Mouse (Mus musculus): ENCODE measurements around the gene Slc44a1.

Slc44a1 gene

DNA sequence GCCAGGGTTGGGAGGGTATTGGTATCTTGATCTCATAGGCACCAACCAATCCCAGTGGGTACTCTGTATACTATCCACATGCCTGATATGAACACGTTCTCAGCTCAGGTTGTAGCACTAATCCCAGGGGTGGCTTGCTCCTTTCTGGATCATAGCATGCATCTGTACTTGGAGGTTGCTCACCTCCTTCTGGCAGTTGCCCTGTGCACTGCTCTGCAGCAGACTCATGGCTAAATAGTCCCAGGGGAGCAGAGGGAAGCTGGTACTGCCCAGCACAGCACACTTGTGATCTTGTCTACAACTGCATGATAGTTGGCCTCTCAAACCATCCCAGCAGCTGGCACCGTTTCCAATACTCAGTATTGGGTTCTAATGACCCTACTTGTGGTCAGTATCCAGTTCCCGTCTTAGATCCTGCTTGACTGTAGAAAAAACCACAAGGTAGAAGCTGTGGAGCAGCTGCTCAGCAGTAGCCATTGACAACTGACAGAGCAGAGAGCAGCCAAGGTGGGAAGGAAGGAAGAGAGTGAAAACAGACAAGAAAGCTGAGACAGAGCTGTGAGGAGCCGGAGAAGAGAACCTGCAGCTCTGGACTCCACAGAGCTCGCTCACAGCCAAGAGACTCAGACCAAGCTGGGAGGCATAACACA lies 174.5 kb downstream of the Slc44a1 start:
- no peak for DNase-seq (ENCODE audit: low read depth, low spot score)

DNA sequence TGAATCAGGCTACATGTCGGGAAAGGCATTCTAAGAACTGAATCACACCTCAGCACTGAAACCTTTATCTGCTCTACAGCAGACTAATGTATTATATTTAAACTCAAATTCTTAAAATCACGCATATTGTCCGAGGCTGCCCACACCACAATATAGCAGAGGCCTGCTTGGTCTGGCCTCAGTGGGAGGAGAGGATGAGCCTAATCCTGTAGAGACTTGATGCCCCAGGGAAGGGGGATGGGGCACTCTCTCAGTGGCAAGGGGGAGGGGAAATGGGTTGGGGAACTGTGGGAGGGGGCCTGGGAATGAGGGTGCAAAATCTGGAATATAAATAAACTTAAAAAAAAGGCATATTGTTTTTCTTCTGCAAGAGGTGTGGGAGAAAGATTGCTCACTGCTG lies 177.8 kb downstream of the Slc44a1 start:
- DNase-seq (ENCODE audit: low read depth, low spot score): no peak

DNA sequence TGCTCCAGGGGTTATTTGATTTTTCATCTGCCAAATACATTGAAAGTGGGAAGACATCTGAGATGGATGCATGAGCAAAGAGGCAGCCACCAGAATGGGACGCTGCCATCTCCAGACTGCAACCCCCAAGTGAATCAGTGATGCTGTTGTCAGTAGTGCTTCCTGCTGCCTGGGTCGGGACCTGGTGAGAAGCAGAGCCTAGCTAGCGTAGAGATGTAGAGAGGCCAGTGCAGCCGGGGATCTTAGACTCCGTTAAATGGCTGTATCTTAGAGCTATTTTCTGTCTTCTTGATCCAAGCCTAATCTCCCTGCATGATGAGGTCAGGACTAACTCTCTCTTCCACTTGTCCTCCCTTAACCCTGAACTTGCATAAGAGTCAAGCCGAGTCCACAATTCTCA lies 179.9 kb downstream of the Slc44a1 start:
- DNase-seq (ENCODE audit: low read depth, low spot score): no peak

DNA sequence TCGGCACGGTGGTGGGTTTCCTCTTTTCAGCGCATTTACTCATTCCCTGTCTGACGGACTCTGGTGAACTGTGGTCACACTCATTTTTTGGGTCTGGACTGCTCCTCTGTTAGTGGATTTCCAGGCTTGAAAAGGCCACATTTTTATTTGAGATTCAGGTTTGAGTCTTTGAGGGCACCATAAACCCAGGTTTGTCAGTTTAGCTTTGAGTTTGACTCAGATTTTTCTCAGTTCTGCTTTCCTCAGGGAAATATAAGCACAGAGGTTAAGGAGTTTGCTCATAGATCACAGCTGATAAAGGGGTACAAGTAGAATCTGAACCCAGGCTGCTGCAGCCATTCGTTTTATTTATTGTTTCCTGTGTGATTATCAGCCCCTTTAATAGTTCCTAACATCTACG lies 180.9 kb downstream of the Slc44a1 start:
- DNase-seq (ENCODE audit: low read depth, low spot score): no peak

DNA sequence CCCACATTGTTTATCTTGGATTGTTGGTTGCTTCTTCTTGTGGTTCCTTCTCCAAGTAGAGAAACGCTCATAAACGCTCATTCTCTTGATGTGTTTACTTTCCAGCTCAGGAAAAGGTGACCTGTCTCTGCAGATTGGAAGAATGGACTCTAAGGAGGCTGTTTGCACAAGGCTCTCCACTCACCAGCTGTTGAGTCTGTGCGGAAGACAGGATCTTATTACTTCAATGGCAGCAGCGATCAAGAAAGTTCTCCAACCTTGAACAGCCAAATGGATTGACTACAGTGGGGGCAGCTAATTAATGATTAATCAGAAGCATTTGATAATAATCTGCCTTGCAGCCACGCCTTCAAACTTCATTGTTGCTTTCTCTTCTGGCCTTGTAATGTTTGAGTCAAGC lies 181.3 kb downstream of the Slc44a1 start:
- DNase-seq (ENCODE audit: low read depth, low spot score): no peak

DNA sequence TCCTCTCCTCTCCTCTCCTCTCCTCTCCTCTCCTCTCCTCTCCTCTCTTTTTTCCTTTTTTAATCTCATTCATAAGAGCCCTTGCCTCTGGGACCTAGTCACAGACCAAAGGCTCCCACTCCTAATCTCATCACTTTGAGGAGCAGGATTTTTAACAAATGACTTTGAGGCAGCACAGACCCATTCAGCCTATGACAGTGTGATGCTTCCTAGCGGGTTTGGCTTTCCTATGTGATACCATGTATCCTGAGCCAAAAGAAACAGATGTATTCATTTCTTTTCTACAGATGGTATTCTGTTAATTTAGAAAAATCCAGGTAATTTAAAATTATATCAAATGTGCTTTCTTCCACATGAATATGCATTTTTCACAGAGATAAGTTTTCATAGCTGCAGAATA lies 183.5 kb downstream of the Slc44a1 start:
- DNase-seq (ENCODE audit: low read depth, low spot score): no peak

DNA sequence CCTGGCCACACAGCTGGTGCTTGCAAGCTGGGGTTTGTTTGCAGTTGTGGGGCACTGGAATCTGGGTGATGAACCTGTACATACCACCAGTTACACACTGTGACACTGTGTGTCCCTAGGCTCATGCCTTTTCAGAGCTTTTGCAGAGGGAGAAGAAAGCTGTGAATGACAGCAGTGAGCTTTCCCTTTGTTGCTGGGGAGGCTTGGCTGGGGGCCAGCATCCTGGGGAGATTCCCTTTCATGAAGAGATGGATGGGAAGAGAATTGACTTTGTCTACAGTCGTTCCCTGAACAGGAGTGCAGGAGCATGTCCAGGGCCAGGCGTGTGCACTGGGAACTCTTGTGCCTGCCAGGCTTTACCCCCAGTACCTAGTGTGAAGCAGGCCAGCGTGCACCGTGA lies 184.6 kb downstream of the Slc44a1 start:
- DNase-seq (ENCODE audit: low read depth, low spot score): no peak

DNA sequence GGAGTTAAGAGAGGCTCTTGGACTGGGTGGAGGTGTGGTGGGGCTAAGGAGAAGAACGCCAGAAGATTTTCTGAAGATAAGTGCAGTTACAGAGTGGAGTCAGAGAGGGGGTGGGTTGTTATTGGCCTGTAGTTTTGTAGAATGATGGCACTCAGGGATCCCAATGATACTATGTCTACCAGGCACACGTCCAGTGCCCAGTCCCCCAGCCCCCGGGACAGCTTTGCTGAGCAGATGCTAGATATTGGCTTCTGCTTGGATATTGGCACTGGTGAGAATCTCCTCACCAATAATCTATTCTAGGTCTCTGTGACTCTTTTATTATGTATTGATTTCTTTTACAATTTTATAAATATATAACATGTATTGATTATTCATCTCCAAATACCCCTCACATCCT lies 185.1 kb downstream of the Slc44a1 start:
- no peak for DNase-seq (ENCODE audit: low read depth, low spot score)

DNA sequence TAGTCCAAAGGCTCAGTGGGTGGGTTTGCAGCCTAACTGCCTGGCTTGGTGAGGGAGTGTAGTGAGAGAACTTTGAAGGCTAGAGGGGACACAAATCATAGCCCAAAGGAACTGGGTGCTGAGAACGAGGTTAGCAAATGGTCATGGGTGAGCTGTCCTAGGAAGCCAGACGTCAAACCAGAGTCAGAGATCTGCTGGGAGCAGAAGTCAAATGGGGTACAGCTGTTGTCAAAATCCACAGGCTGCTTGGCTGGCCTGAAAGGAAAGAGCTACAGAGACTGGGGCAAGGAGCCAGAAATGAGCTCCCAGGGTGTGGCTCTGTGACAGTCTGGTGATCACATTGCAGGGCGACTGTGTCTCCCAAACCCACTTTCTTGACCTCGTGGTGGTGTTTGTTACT lies 188.7 kb downstream of the Slc44a1 start:
- DNase-seq (ENCODE audit: low read depth, low spot score): no peak

DNA sequence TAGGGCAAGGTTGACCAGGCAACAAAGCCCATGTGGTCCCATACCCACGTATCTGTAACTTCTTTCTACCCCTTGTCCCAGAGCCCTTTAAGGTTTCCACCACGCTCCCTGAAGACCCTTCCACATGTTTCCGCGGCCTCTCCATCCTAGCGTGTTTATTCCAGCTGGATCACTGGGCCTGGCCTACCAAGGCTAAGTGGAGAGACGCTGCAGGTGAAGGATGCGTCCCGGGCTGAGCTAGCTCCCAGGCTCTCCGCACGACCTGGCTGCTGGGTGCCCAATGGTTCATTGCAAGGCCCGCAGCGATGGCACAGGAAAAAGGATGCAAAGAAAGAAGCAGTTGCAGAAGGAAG lies 190.7 kb downstream of the Slc44a1 start:
- no peak for DNase-seq (ENCODE audit: low read depth, low spot score)

DNA sequence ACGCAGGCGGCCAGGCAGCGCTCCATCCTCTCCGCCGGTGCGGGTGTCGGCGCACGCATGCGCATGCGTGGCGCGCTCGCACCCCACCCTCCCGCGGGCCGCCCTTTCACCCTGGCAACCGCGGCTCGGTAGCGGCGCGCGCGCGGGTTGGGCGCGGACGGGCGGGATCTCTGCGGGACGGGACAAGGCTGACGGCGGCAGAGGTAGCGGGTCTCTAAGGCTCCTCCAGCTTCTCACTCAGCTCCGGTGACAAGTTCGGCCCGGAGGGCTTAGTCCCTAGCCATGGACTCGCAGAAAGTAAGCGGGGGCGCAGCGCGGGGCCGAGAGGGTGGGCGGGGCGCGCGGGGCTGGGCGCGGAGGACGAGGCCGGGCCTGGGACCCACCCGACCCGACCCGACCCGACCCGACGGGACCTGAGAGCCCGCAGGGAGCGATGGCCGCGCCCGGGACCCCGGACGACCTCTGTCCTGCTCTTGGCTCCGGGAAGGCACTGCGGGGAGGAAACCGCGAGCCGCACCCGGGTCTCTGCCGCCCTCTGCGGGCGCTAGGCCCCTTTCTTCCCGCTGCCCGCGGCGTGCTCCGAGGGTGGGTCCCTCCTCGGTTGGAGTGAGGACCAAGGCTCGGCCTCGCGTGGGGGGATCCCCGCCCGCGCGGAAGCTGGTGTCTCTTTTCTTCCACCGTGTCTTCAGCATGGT lies 191.2 kb downstream of the Slc44a1 start, which contains the start of gene Fsd1l:
Fsd1l (plus strand) TSS at position 156 of the 695 bp plus-strand sequence.
- no peak for DNase-seq (ENCODE audit: low read depth, low spot score)

DNA sequence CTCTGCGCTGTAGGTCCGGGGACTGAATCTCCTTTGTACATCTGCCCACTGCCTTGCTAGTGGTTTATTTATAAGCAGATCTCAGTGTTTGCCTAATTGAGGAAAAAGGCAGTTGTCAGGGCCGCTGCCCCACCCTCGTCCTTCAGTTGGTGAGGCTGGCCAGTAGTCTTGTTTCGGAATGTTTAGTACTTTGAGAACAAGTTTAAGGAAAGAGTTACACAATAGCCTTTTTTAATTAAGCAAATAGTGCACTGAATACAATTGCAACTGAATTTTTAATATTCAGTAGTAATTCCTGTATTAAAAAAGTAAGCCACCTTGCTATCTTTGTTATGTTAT lies 191.8 kb downstream of the Slc44a1 start:
- DNase-seq (ENCODE audit: low read depth, low spot score): no peak

DNA sequence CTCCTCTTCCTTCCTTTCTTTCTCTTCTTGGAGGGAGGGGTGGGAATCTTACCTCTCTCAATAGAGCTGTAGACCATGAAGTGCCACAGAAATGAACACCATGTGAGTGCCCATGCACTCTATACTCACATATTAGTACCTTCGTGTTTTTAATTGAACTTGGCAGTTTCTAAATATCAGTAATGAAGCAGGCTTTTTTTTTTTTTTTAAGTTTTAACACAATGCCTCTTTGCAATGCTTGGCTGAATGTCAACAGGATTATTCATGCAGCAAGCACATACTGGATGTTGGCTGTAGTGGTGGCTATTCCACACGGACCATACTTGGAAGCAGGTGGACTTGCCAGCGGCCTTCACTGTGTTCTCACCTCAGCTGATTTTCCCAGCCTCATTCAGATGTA lies 195.1 kb downstream of the Slc44a1 start:
- DNase-seq (ENCODE audit: low read depth, low spot score): no peak

DNA sequence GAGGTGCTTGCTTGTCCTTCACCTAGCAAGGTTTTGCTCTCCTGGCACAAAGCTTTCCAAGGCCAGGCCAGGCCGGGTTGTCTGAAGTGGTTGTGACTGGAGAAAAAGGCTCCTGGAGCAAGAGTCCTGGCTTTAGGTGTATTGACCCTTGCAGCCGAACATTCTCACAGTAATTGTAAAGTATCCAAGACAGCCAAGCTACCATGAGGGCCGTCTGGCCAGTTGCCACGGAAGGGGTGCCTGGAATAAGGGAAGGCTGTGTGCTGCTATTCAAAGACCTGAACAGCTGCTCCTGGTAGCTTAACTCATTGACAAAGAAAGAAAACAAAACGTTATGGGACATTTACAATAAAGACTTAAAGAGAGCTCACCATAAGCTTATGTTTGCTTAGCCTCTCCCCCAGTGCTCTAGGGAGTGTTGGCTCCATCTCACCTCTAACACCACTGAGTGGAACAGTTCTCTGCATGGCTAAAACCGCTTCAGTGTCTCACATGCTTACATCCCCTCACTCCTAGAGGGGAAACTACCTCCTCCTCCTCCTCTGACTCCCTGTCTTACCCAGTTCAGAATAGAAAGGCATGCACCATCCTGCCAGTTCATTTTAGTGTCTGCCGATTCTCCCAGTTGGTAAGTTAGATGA lies 197.2 kb downstream of the Slc44a1 start:
- no peak for DNase-seq (ENCODE audit: low read depth, low spot score)

DNA sequence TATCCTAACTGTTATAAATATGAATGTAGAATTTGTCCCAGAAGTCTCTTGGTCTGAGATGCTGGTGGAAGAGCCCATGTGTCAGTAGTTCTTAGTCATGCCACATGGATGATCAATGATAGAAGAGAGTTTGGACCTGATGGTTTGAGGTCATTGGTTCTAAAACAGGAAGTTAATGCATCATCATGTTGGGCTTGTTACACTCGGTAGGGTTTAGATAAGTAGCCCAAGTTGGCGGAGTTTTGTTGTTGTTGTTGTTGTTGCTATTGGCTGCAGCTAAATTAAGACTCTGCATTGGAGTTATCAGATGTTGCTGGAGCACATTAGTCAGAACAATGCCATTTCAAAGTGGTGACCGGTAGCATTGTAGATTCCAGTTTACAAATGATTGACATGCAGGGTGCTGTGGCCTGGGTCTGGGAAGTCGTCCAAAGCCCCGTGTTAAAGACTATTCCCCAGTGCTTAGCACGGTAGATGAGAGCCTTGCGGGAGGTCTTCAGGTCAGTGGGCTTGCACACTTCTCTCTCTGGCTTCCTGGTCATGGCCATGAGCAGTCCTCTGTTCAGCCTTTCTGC lies 198.4 kb downstream of the Slc44a1 start:
- DNase-seq (ENCODE audit: low read depth, low spot score): no peak

DNA sequence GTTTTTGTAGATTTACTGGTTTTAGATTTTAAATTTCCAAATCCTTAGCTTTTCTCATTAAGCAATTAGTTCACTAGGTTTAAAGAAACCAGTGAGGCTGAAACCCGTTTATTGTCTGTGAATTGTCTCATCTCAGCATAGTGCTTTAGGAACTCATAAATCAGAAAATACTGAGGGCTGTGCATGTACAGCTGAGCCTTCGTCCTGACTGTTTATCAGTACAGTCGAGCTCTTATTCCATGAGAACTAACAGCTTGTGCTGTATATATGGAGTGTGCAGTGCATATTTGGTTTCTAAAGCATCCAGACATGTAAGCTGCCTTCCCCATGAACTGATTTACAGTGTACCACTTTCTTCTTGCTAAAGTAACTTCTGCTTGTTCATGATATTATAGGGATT lies 217.8 kb downstream of the Slc44a1 start:
- DNase-seq (ENCODE audit: low read depth, low spot score): no peak

DNA sequence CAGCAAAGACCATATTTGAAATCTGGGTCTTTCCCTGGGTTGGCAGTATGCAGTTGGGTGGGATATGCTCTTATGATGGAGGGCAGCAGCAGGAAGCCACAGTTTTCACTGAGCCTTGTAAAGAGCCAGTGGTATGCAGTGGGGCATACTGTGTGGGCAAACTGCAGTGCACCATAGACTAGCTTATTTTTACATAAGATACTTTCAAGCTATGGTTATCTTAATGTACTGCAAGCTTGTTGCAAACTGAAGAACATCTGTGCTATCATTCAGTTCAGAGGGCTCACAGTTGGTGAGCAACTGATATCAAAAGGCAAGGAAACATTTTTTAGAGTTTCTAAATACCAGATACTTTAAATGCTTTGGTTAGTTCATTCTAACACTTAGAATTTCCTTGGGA lies 220.5 kb downstream of the Slc44a1 start:
- no peak for DNase-seq (ENCODE audit: low read depth, low spot score)
